Mouse (Mus musculus): ENCODE data around the gene Nme2.
A peak's percentile ranks its signal among the peaks of the same experiment; 100 is the strongest.
"Not testable (repeated sequence)": the region's sequence is repeated elsewhere in the genome, so short reads cannot be mapped to it uniquely, and the experiment has no call there.

The Nme2 gene

DNA sequence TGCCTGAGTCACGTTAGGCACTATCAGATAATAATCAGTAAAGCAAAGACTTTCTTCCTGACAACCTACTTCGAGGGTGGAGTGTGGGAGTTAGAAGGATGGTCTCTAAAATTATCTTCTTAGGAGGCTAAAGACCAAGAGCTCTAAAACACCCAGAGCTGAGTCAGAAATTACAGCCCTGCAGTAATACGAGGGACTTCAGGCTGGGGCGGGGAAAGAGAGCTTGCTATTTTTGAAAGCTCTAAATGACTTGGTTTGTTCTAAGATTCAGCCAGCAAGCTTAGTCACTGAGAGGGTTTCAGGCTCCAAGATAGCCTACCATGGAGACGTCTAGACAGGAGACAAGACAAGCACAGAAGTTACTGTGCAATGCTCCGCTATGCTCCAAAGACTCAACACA is 9.3 kb upstream of the Nme2 start:
- no peak for DNase-seq

- DNase-seq = no peak
Observed at GRCm38 (mm10) chr11:93963013-93963412, 7.0 kb upstream of the Nme2 start.

- DNase-seq = no peak
Observed at GRCm38 (mm10) chr11:93961482-93961881, 5.4 kb upstream of the Nme2 start.

DNA sequence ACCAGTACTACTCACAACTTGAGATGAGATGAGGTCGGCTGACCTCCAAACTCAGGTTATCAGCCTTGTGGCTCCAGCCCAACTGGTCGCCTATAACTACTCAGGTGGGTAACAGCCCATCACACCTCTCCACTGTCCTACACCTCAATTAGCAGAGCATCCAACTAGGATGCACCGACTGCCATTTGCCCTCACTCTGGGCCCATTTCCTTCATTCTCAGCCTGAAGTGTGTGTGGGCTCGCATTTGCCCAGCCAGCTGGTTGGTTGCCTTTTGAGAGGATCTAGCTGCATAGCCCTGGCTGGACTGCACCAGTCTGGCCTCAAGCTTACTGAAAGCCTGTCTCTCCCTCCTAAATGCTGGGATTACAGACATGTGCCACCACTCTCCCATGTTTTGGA is 1.7 kb upstream of the Nme2 start:
- DNase-seq = no peak

- DNase-seq = no peak
Observed at GRCm38 (mm10) chr11:93957031-93957555, 1.0 kb upstream of the Nme2 start.

DNA sequence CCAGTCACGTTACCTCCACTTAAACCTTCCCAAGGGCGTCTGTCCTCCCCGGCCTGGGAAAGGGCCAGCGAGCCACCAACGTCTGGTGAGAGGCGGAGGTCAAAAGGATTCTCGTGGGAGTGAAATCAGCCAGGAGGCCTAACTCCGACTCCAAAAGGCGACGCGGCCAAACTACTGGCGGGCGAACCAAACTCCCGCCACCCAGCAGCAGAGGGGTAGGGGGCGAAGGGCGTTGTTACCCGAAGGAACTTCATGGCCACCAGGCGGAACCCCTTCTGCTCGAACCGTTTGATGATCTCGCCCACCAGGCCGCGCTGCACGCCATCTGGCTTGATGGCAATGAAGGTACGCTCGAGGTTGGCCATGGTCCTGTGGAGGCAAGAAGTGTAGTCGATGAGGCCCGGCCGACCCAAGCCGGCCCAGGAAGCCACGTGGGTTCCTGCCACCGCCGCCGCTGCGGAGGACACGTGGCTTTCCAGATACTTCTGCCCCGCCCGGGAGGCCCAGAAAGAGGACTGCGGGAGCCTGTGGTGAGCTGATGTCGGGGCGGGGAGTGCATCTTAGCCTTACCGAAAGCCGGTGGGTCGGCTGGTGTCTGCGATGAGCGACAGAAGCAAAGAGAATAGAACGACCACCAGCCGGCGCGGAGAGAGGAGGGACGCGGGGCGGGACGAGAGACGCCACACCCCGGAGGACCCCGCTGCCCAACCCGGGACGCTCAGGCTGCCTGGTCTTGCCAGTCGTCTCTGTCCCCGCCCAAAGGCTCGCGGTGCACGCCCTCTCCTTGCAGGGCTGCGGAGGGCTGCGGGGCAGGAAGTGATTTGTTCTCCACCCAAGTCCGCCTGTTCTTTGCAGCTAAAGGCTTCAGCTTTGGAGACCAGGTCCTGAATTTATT is 556 bp downstream of the Nme2 start:
- peak; percentile 91 to 96 for DNase-seq

- no peak for DNase-seq
Observed at GRCm38 (mm10) chr11:93954738-93955255, 1.3 kb downstream of the Nme2 start.

GRCm38 (mm10) chr11:93952376-93952775 is 3.7 kb downstream of the Nme2 start:
- no peak for DNase-seq

- DNase-seq = no peak
Observed at GRCm38 (mm10) chr11:93950045-93950444, 6.0 kb downstream of the Nme2 start.

DNA sequence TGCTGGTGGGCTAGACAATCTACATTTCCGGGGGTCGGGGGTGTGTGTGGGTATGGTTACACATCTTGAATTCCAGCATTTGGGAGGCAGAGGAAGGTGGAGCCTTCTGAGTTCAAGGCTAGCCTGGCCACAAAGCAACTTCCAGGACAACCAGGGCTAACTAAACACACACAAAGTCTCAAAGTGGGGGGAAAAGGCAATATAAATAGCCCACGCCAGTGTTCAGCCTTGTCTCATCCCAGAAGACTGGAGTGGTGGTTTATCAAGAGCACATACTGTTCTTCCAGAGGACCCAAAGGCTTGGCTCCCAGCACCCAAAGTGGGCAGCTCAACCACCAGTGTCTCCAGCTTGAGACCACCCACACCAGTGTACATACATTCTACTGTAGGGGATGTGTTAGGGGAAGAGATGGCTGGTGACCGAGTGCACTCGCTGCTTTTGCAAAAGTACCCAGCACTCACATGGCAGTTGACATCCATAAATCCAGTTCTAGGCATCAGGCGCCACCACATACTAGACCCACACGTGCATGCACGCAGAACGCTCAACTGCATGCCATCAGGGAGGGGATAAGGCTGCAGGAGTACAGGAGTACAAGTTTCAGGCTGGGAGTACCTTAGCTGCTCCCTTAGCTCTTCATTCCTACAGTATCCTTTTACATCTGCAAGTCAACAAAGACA is 7.0 kb downstream of the Nme2 start:
- no peak for DNase-seq

DNA sequence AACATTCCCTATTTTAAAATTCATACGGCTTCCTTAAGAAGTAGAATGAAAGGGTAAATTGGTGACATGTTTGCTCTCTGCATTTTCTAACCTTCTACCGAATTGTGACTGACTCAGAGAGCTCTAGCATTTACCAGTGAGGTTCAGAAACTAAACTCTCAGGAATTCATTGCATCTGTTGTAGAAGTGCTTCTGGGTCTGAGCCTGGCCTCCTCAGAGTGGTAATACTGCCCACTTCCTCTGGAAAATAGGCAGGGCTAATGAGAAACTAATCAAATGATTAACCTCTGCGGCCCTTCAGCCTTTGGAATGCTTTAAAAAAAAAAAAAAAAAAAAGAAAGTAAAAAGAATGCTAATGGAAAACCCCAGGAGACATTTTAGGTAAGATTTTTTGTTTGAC is 11.1 kb downstream of the Nme2 start:
- no peak for DNase-seq

DNA sequence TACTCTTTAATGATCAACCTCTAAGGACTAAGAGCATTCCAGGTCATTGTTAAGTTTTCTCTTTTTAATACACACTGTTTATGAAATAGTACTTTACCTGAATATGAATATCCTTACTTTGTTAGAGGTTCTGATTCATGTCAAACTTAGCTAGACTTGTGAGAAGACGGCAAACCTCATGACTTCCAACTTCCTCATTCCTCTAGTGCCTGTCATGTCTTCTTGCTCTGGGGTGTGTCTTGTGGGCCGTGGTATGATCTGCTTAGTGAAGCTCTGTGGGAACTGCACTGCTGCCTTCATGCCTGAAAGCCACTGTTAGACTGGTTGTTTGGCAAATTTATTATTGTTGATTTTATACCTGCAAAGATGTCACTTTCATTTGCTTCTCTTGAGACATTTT is 15.2 kb downstream of the Nme2 start:
- no peak for DNase-seq

- no peak for DNase-seq
Observed at GRCm38 (mm10) chr11:93929106-93929505, 27.0 kb downstream of the Nme2 start.

DNA sequence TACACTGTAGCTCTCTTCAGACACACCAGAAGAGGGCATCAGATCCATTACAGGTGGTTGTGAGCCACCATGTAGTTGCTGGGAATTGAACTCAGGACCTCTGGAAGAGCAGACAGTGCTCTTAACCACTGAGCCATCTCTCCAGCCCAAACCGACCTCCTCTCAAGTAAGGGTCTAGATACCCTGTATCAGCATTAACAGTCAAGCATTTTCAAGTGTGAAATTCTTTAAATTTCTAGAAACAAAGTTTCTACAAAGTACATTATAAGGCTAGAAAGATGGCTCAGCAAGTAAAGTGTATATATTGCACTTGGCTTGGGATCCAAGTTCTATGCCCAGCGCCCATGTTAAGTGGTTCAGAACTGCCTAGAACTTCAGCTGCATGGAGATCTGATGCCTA is 41.0 kb downstream of the Nme2 start:
- not testable (repeated sequence) for DNase-seq

GRCm38 (mm10) chr11:93911603-93912002 is 44.5 kb downstream of the Nme2 start:
- DNase-seq = no peak

DNA sequence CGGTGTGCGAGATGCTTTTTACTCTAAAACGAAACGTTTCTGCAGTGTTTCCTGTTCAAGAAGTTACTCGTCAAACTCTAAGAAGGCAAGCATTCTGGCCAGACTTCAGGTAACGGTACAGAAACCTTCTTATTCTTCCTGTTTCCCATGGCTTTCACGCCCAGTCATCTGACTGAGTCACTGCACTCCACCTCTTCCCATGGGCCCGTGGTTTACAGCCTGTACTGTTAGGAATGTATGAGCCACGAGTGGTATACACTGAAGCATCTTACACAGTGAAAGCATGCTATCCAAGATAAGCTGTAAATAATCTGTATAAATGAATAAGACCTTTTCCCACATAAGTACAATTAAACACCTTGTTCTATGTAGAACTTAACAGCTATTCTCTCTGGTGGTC is 47.2 kb downstream of the Nme2 start:
- no peak for DNase-seq

DNA sequence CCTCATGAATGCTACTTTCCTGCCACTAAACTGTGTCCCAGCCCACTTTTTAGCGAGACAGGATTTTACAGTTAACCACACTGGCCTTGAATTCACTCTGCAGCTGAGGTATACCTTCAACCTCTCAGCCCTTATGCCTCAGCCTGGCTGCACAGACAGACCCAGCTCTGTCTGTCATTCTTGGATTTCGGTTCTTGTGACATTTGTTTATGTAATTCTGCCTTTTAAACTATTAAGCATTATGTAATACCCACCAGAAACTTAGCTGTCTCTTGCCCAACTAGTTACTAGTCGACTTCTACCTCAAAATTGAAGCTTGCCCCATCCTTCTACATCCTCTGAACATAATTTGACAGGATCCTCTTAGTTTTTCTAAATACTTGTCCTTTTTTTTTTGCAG is 48.2 kb downstream of the Nme2 start:
- no peak for DNase-seq

DNA sequence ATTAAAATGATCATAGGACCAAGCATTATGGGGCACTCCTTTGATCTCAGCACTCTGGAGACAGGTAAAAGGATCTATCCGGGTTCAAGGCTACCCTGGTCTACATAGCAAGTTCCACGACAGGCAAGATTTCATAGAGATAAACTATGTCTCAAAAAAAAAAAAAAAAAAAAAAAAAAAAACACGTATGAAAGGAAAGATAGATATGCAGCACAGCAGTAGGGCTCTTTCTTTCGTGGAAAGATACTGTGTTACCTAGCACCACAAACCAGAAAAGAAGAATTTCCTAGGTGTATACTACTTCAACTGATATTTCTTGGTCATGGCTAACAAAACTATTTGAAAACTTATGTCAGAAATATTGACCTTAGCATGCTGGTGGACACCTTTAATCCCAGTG is 49.2 kb downstream of the Nme2 start:
- DNase-seq = no peak
